18 mouse cellular contexts compared by ENCODE assay signal in genomic region chr6:50366319-50366718, GRCm38 (mm10).
A peak's percentile ranks its signal among the peaks of the same experiment; 100 is the strongest.
DNase-seq lines count a peak whose midpoint lies in the region; ATAC-seq and TF ChIP-seq lines count a peak whose summit lies in the region.
"Had no signal": no experiment of that assay in that cellular context is flagged by ENCODE, and none has a peak within 500 bp of the region (broad histone marks: within the 10 kb centered on the region; RNA-seq: fewer than 3 reads in every experiment).

No protein-coding gene starts in this region.

- no peaks in the 10 kb centered on the region for H3K9me3 ChIP-seq in heart, postnatal 0 days (replicated peaks; ENCODE audit: control insufficient read depth, low read length)
- H3K9me3 ChIP-seq in forebrain, embryonic 13.5 days (replicated peaks) = no peaks in the 10 kb centered on the region
- H3K9me3 ChIP-seq: intestine, embryonic 15.5 days; limb, embryonic 10.5 days; liver, embryonic 13.5 days; lung, embryonic 15.5 days; midbrain, embryonic 12.5 days; neural tube, embryonic 15.5 days had no signal

- no peak overlapping the region for H3K4me3 ChIP-seq in heart, adult 2 months
- no peak overlapping the region for H3K4me3 ChIP-seq in heart, postnatal 0 days (ENCODE audit: low read depth, low read length)
- H3K4me3 ChIP-seq in forebrain, embryonic 13.5 days = no peak overlapping the region
- H3K4me3 ChIP-seq: intestine, embryonic 15.5 days; limb, embryonic 10.5 days; liver, embryonic 13.5 days; lung, embryonic 15.5 days; midbrain, embryonic 12.5 days; myocyte; neural tube, embryonic 15.5 days had no signal

- H3K9ac ChIP-seq in heart, adult 2 months (ENCODE audit: low read depth, low read length) = peak overlapping the region; percentile 21; the same call in 1 of the 2 replicates
- H3K9ac ChIP-seq in heart, postnatal 0 days (replicated peaks; ENCODE audit: low read depth, low read length) = no peak overlapping the region
- no peak overlapping the region for H3K9ac ChIP-seq in forebrain, embryonic 13.5 days
- H3K9ac ChIP-seq: hindbrain, embryonic 14.5 days; intestine, embryonic 15.5 days; liver, embryonic 13.5 days; lung, embryonic 15.5 days; midbrain, embryonic 12.5 days; neural tube, embryonic 15.5 days had no signal

- WGBS in heart, adult 2 months = 75% methylated on average over 7 of the region's 7 CpGs
- 80% methylated on average over 7 of the region's 7 CpGs for WGBS in heart, postnatal 0 days
- WGBS in forebrain, embryonic 13.5 days = 93% methylated on average over 7 of the region's 7 CpGs

- no peak for TF ChIP-seq EP300 in heart, adult 2 months (IDR thresholded peaks at IDR 0.05; ENCODE audit: insufficient read depth, low read depth, low read length)
- TF ChIP-seq EP300 in heart, postnatal 0 days (IDR thresholded peaks at IDR 0.05; ENCODE audit: low read depth) = no peak

- intact Hi-C loops in heart, adult 2 months (cut with DNase I) = no loop called here

- H3K4me2 ChIP-seq in heart, postnatal 0 days (ENCODE audit: low read depth, low read length) = no peak overlapping the region
- no peak overlapping the region for H3K4me2 ChIP-seq in forebrain, embryonic 13.5 days
- H3K4me2 ChIP-seq: hindbrain, embryonic 14.5 days; intestine, embryonic 15.5 days; liver, embryonic 13.5 days; lung, embryonic 15.5 days; midbrain, embryonic 12.5 days; neural tube, embryonic 15.5 days had no signal

- H3K4me1 ChIP-seq in heart, adult 2 months (ENCODE audit: control insufficient read depth, insufficient read depth, low read length) = peaks cover 13% of the 10 kb centered on the region; the same call in 1 of the 2 replicates
- H3K4me1 ChIP-seq in heart, postnatal 0 days (ENCODE audit: control insufficient read depth, insufficient read depth) = peaks cover 25% of the 10 kb centered on the region; the same call in 1 of the 2 replicates
- peaks cover 5% of the 10 kb centered on the region; the same call in 1 of the 2 replicates for H3K4me1 ChIP-seq in forebrain, embryonic 13.5 days
- H3K4me1 ChIP-seq: intestine, embryonic 15.5 days; limb, embryonic 10.5 days; liver, embryonic 13.5 days; lung, embryonic 15.5 days; midbrain, embryonic 12.5 days had no signal

- H3K27me3 ChIP-seq in heart, adult 2 months (ENCODE audit: control insufficient read depth, insufficient read depth, low read length) = no peaks in the 10 kb centered on the region
- no peaks in the 10 kb centered on the region for H3K27me3 ChIP-seq in heart, postnatal 0 days (ENCODE audit: control insufficient read depth, insufficient read depth, low read length)
- H3K27me3 ChIP-seq in forebrain, embryonic 13.5 days = no peaks in the 10 kb centered on the region
- H3K27me3 ChIP-seq: intestine, embryonic 15.5 days; liver, embryonic 13.5 days; lung, embryonic 15.5 days; midbrain, embryonic 12.5 days; neural tube, embryonic 15.5 days had no signal

- no peak for TF ChIP-seq CTCF in heart, adult 2 months (IDR thresholded peaks at IDR 0.05)
- no peak for TF ChIP-seq CTCF in heart, postnatal 0 days (IDR thresholded peaks at IDR 0.05; ENCODE audit: low read depth)

- H3K27ac ChIP-seq in heart, adult 2 months = peak overlapping the region; percentile 88
- H3K27ac ChIP-seq in heart, postnatal 0 days (ENCODE audit: low read depth) = peak overlapping the region; percentile 90
- no peak overlapping the region for H3K27ac ChIP-seq in forebrain, embryonic 13.5 days
- H3K27ac ChIP-seq: hindbrain, embryonic 14.5 days; intestine, embryonic 15.5 days; limb, embryonic 10.5 days; liver, embryonic 13.5 days; lung, embryonic 15.5 days; macrophage; midbrain, embryonic 12.5 days; neural tube, embryonic 15.5 days had no signal

- no peaks in the 10 kb centered on the region for H3K36me3 ChIP-seq in heart, adult 2 months (ENCODE audit: control insufficient read depth, insufficient read depth, low read length)
- H3K36me3 ChIP-seq in heart, postnatal 0 days (replicated peaks; ENCODE audit: control insufficient read depth, insufficient read depth, low read length) = peaks cover 27% of the 10 kb centered on the region
- no peaks in the 10 kb centered on the region for H3K36me3 ChIP-seq in forebrain, embryonic 13.5 days (ENCODE audit: poor library complexity, severe bottlenecking)
- H3K36me3 ChIP-seq: intestine, embryonic 15.5 days; liver, embryonic 13.5 days; lung, embryonic 15.5 days; midbrain, embryonic 12.5 days; neural tube, embryonic 15.5 days had no signal

- ATAC-seq in heart, postnatal 0 days (ENCODE audit: insufficient read depth, low read depth) = no peak
- no peak for ATAC-seq in forebrain, embryonic 13.5 days
- ATAC-seq: intestine, embryonic 15.5 days had no signal

- no peak for TF ChIP-seq POLR2A in heart, adult 2 months (IDR thresholded peaks at IDR 0.05; ENCODE audit: insufficient read depth, low read depth, low read length)

- DNase-seq in heart, adult 2 months = no peak
- no peak for DNase-seq in heart, adult 9 months (ENCODE audit: low spot score in 2 of 2)
- no peak for DNase-seq in heart, postnatal 0 days (ENCODE audit: low spot score)
- DNase-seq in heart, adult 11 months = no peak
- DNase-seq in cerebellum, adult 18-20 months = peak; percentile 84 to 92
- DNase-seq in cerebellum, postnatal 36 days = peak; percentile 79 to 84
- no peak for DNase-seq in Muller cell, postnatal 12 days (ENCODE audit: inconsistent ontology term)
- DNase-seq: adrenal gland, adult 8-10 months; liver, embryonic 13.5 days had no signal

- no peaks in the 10 kb centered on the region for H3K79me2 ChIP-seq in heart, adult 2 months (replicated peaks; ENCODE audit: control insufficient read depth, insufficient read depth, low read length)

Comparison
In these comparisons a context has a peak if more than half of its experiments do, and no peak if none do; other contexts are left out.
1. DNase-seq: peak in cerebellum, adult 18-20 months (2 of 2) and cerebellum, postnatal 36 days (2 of 2); none in heart, adult 2 months (0 of 2), heart, adult 9 months (0 of 2), heart, postnatal 0 days (single experiment), heart, adult 11 months (single experiment) and Muller cell, postnatal 12 days (single experiment).